17 mouse cellular contexts compared by ENCODE assay signal in genomic region chr12:108503064-108503463, GRCm38 (mm10). TPM values are rescaled to one million over a fixed set of nuclear protein-coding genes. Genes with fewer than 3 reads are reported as not detected.
DNase-seq lines count a peak whose midpoint lies in the region; ATAC-seq and TF ChIP-seq lines count a peak whose summit lies in the region.
"Had no signal": no experiment of that assay in that cellular context is flagged by ENCODE, and none has a peak within 500 bp of the region (broad histone marks: within the 10 kb centered on the region; RNA-seq: fewer than 3 reads in every experiment).

No protein-coding gene starts in this region.

- H3K27ac ChIP-seq in heart, embryonic 15.5 days: no peak overlapping the region
- no peak overlapping the region for H3K27ac ChIP-seq in liver, embryonic 11.5 days (ENCODE audit: low read depth, low read length)
- no peak overlapping the region for H3K27ac ChIP-seq in intestine, embryonic 16.5 days (ENCODE audit: low read length)
- H3K27ac ChIP-seq: embryonic facial prominence, embryonic 13.5 days; forebrain, embryonic 10.5 days; hindbrain, embryonic 15.5 days; limb, embryonic 15.5 days; midbrain, embryonic 15.5 days; neural tube, embryonic 12.5 days had no signal

- H3K27me3 ChIP-seq in heart, embryonic 15.5 days: no peaks in the 10 kb centered on the region
- no peaks in the 10 kb centered on the region; the same call in 1 of the 2 replicates for H3K27me3 ChIP-seq in liver, embryonic 11.5 days (replicated peaks; ENCODE audit: control insufficient read depth, insufficient read depth, low read length)
- no peaks in the 10 kb centered on the region for H3K27me3 ChIP-seq in Patski
- no peaks in the 10 kb centered on the region for H3K27me3 ChIP-seq in intestine, embryonic 16.5 days (replicated peaks; ENCODE audit: control insufficient read depth, insufficient read depth, low read length)
- H3K27me3 ChIP-seq: embryonic facial prominence, embryonic 13.5 days; hindbrain, embryonic 15.5 days; limb, embryonic 15.5 days; midbrain, embryonic 15.5 days; neural tube, embryonic 12.5 days had no signal

- ATAC-seq in heart, embryonic 15.5 days (replicated peaks; ENCODE audit: insufficient number of reproducible peaks, insufficient read depth, low FRiP score, low read depth): no peak
- 0 out of 2 replicates have a peak, but pooled peaks have one; percentile 35 for ATAC-seq in liver, embryonic 11.5 days (replicated peaks; ENCODE audit: low FRiP score)
- peak; percentile 77 for ATAC-seq in Patski
- ATAC-seq in intestine, embryonic 16.5 days: no peak
- no peak for ATAC-seq in monocyte, adult 5-6 weeks (replicated peaks; ENCODE audit: insufficient number of reproducible peaks, low FRiP score, low TSS enrichment, poor library complexity, severe bottlenecking)
- ATAC-seq: midbrain, embryonic 15.5 days had no signal

- no peaks in the 10 kb centered on the region for H3K9me3 ChIP-seq in heart, embryonic 15.5 days (replicated peaks)
- no peaks in the 10 kb centered on the region for H3K9me3 ChIP-seq in liver, embryonic 11.5 days (ENCODE audit: control insufficient read depth, low read length)
- no peaks in the 10 kb centered on the region for H3K9me3 ChIP-seq in intestine, embryonic 16.5 days (ENCODE audit: control insufficient read depth, low read length)
- H3K9me3 ChIP-seq: embryonic facial prominence, embryonic 13.5 days; forebrain, embryonic 10.5 days; hindbrain, embryonic 15.5 days; limb, embryonic 15.5 days; midbrain, embryonic 15.5 days; neural tube, embryonic 12.5 days had no signal

- H3K9ac ChIP-seq in heart, embryonic 15.5 days: peak overlapping the region; percentile 36
- no peak overlapping the region for H3K9ac ChIP-seq in liver, embryonic 11.5 days (ENCODE audit: low read depth, low read length)
- no peak overlapping the region for H3K9ac ChIP-seq in intestine, embryonic 16.5 days (ENCODE audit: low read depth, low read length)
- H3K9ac ChIP-seq: embryonic facial prominence, embryonic 13.5 days; hindbrain, embryonic 15.5 days; limb, embryonic 15.5 days; midbrain, embryonic 15.5 days; neural tube, embryonic 12.5 days had no signal

- WGBS in heart, embryonic 15.5 days: 40% methylated on average over 10 of the region's 10 CpGs
- WGBS in liver, embryonic 11.5 days: 53% methylated on average over 10 of the region's 10 CpGs
- 63% methylated on average over 10 of the region's 10 CpGs for WGBS in intestine, embryonic 16.5 days

- no peak for DNase-seq in heart, postnatal 36 days
- no peak for DNase-seq in liver, embryonic 11.5 days (ENCODE audit: low spot score)
- DNase-seq in liver (no peak), Patski (ENCODE audit: low read depth, low spot score) (no peak)
- no peak for DNase-seq in urinary bladder, postnatal 10 days (ENCODE audit: low spot score)
- DNase-seq: cerebellum, adult 18-20 months; gastrocnemius, postnatal 36 days had no signal

- in situ Hi-C loops in Patski (cut with MboI; ENCODE audit: low pct_unique_long_range_greater_than_20kb): loop anchor here (5.0 kb wide), 1 partner anchor 301 kb away; no protein-coding TSS in a partner anchor

- peak overlapping the region; percentile 21 for H3K4me3 ChIP-seq in heart, embryonic 15.5 days
- no peak overlapping the region for H3K4me3 ChIP-seq in liver, embryonic 11.5 days (ENCODE audit: low read depth, low read length)
- H3K4me3 ChIP-seq in intestine, embryonic 16.5 days (ENCODE audit: low read length): no peak overlapping the region; the same call in 1 of the 2 replicates
- H3K4me3 ChIP-seq: embryonic facial prominence, embryonic 13.5 days; forebrain, embryonic 10.5 days; hindbrain, embryonic 15.5 days; limb, embryonic 15.5 days; midbrain, embryonic 15.5 days; neural tube, embryonic 12.5 days had no signal

- H3K36me3 ChIP-seq in heart, embryonic 15.5 days: no peaks in the 10 kb centered on the region
- H3K36me3 ChIP-seq in liver, embryonic 11.5 days (ENCODE audit: control insufficient read depth, insufficient read depth, low read length): no peaks in the 10 kb centered on the region
- H3K36me3 ChIP-seq in intestine, embryonic 16.5 days (ENCODE audit: control insufficient read depth, insufficient read depth, low read length): no peaks in the 10 kb centered on the region
- H3K36me3 ChIP-seq: embryonic facial prominence, embryonic 13.5 days; hindbrain, embryonic 15.5 days; limb, embryonic 15.5 days; midbrain, embryonic 15.5 days had no signal

- POLR2A ChIA-PET in Patski (lab: Charles Lee): interaction anchor here (1.0 kb wide), 1 partner anchor 271 kb away, joined by 3 read pairs; no protein-coding TSS in a partner anchor

- no peak for TF ChIP-seq CTCF in Patski (IDR thresholded peaks at IDR 0.05)

- CTCF ChIA-PET in Patski (lab: Charles Lee): no interaction called here

- peak overlapping the region; percentile 51 for H3K4me2 ChIP-seq in heart, embryonic 15.5 days
- peak overlapping the region; percentile 44 for H3K4me2 ChIP-seq in liver, embryonic 11.5 days
- peak overlapping the region; percentile 30 for H3K4me2 ChIP-seq in intestine, embryonic 16.5 days (ENCODE audit: low read depth, low read length)
- H3K4me2 ChIP-seq: embryonic facial prominence, embryonic 13.5 days; hindbrain, embryonic 15.5 days; limb, embryonic 15.5 days; midbrain, embryonic 15.5 days; neural tube, embryonic 12.5 days had no signal

- peaks cover 13% of the 10 kb centered on the region for H3K4me1 ChIP-seq in heart, embryonic 15.5 days (replicated peaks)
- peaks cover 9% of the 10 kb centered on the region for H3K4me1 ChIP-seq in liver, embryonic 11.5 days (replicated peaks; ENCODE audit: control insufficient read depth, insufficient read depth, low read length)
- H3K4me1 ChIP-seq in intestine, embryonic 16.5 days (ENCODE audit: control insufficient read depth, insufficient read depth, low read length): peaks cover 3% of the 10 kb centered on the region; the same call in 1 of the 2 replicates
- H3K4me1 ChIP-seq: embryonic facial prominence, embryonic 13.5 days; neural tube, embryonic 12.5 days had no signal

- intact Hi-C loops in heart, postnatal 36 days (cut with DNase I): no loop called here

RNA-seq across cellular contexts. Expression of gene Evl, which starts 51.5 kb away (rescaled TPM):
- polyA plus RNA-seq in heart, embryonic 15.5 days (2015; fragmentation: Nextera tagmentation; extraction: Ambion mirVana): 33.8 and 43.2 TPM in 2 replicates
- total RNA-seq in heart, postnatal 36 days (2021): 10 to 100 TPM; 46.8 to 48.7 TPM
- polyA plus RNA-seq in liver, embryonic 11.5 days (2014; fragmentation: Nextera tagmentation; extraction: Ambion mirVana): 27.3 and 29.7 TPM in 2 replicates
- polyA plus RNA-seq in Patski (2021): 109 TPM
- polyA plus RNA-seq in intestine, embryonic 16.5 days (2015; fragmentation: Nextera tagmentation; extraction: Ambion mirVana): 21.5 and 23.7 TPM in 2 replicates
- 395 to 558 TPM (median 422 TPM) in 3 replicates for total RNA-seq in monocyte, adult 5-6 weeks (2017)
- total RNA-seq: MEL had no signal

Comparison
In these comparisons a context has a peak if more than half of its experiments do, and no peak if none do; other contexts are left out.
1. ATAC-seq: peak in liver, embryonic 11.5 days (single experiment) and Patski (single experiment); none in heart, embryonic 15.5 days (single experiment), intestine, embryonic 16.5 days (single experiment) and monocyte, adult 5-6 weeks (single experiment).
2. Peak in every context shown above with its lines, with median percentiles within 50 percentile points of each other: H3K4me2 ChIP-seq.